Mouse (Mus musculus): ENCODE measurements around the gene Sp9.

DNA sequence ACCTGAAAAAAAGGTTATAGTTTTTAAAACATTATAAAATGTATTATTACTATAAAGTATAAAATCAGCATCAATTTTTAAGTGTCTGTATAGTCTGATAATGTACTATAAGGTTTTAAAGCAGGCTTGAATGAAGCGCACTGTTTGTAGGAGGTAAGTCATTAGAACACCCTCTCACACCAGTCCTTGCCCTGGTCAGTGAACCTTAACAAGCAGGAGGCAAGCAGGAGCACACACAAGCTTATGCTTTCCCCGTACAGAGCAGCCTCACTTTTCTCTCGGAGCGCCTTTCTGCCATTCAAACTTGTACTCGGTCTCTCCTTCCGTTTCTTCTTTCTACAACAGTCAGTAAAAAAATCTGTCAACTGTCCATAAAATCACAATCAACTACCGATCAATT, 34.3 kb downstream of the Sp9 start:
- TF ChIP-seq CTCF (IDR thresholded peaks at IDR 0.05; ENCODE audit: borderline replicate concordance, insufficient read depth, low read depth, low read length) (no peak), POLR2A (IDR thresholded peaks at IDR 0.05; ENCODE audit: borderline replicate concordance, insufficient read depth, low read length) (no peak)
